Mouse (Mus musculus) gonadal fat pad, adult 2 months (tissue): ENCODE data around the gene Uchl4. TPM values are rescaled to one million over a fixed set of nuclear protein-coding genes. Genes with fewer than 3 reads are reported as not detected.
A peak's percentile ranks its signal among the peaks of the same experiment; 100 is the strongest.
"Not testable (repeated sequence)": the region's sequence is repeated elsewhere in the genome, so short reads cannot be mapped to it uniquely, and the experiment has no call there.

ENCODE experiments used
- DNase-seq: peaks from one replicate; pipeline ENCODE4 v3.0.0-alpha.2; 2012; ENCODE audit warnings: low read depth
- polyA plus RNA-seq: library from polyadenylated mRNA; depleted of rRNA; stranded (reverse); fragments of >200 nt; gene quantifications from 2 replicates; pipeline ENCODE4 v1.2.3, GENCODE M21; 2012

Gene Uchl4
- polyA plus RNA-seq, 1 experiment: not detected

DNA sequence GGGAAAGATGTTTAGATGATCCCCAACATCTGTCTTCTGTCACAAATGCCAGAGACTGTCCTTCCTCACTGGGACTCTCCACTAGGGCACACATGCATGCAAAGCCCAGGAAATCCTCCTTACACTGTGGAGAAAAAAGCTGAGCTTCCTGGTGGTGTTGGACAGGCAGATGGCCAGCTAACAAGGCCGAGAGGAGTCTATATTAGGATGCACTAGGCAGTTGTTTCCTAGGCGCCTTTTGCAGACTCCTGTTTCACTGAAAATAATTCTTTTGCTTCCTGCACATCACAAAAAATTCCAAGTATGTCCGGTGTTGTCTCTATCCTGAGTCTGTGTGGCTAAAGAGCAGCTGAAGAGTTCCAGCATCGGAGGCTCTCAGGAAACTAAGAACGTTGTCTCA lies 3.8 kb upstream of the Uchl4 start:
- DNase-seq: no peak

DNA sequence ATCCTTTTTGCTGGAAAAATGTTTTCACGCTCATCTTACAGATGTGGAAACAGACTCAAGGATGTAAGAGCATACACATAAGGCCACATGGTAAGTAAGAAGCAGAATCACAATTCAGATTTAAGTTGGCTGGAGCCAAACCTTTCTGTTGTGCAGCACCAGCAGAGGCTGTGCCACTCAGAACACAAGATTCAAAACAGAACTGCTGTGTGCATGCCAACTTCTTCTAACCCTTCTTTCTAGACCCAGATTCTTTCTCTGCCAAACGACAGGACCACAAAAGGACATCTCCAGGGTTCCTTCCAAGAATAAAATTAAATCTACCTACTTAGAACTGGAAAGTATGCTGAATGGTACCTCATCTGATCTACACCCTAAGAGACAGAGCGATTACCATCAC lies 3.3 kb upstream of the Uchl4 start:
- no peak for DNase-seq

DNA sequence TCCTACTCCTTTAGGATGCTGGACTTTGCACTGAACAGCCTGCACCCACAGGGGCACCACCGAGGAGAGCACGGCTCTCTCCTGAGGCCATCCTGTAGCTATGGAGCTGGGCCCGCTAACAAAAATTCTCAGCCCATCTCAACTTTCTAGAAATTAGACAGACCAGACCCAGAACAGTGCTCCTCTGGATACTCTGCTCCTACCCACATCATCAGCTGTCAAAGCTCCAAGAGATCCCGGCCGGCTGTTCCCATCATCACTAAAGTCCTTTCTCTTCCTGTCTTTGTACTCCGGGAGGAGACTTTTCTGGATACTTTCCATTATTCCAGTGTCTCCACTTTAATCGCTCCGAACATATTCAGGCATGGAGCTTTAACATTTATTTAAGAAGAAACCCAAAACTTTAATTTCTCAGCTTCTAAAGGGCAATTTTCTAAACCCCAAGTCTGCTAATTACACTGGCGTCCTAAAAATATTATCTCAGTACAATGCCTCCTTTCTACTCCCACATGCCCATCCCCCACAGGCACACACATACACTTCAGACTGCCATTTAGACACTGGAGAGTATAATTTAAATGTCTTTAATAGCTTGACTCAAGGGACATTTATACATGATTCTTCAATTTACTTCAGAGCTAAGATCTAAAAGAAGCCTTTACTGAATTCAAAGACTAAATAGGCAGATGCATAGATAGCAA lies 2.6 kb upstream of the Uchl4 start:
- DNase-seq: no peak

DNA sequence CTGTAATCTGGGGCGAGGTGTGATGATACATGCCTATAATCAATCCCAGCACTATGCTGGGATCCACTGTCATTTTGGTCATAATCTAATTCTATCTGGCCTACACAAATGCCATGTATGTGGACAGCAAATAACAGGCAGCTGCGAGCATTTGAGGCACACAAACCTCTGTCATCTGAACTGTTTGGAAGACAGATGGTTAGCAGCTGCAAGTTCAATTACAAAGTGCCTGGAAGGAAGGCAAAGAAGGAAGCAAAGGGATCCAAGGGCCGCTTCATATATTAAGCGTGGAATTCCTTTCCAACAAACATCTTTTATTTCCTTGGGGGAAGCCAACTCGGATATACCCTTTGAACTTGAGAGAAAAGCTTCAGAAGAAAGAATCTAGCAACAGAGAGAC lies 1.3 kb upstream of the Uchl4 start:
- DNase-seq: no peak

DNA sequence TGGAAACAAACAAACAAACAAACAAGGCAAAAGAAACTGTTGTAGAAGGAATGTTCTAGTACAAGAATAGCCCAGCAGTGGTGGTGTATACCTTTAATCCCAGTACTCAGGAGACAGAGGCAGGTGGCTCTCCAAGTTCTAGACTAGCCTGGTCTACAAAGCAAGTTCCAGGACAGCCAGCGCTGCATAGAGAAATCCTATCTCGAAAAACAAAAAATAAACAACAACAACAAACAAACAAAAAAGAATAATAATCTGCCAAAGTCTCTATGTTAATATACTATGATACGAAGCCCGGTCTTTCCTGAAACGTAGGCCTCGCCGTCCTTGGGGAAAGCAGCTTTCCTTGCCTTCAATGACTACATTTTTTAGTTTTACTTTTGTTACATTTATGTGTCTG lies 1.1 kb downstream of the Uchl4 start:
- DNase-seq: no peak

DNA sequence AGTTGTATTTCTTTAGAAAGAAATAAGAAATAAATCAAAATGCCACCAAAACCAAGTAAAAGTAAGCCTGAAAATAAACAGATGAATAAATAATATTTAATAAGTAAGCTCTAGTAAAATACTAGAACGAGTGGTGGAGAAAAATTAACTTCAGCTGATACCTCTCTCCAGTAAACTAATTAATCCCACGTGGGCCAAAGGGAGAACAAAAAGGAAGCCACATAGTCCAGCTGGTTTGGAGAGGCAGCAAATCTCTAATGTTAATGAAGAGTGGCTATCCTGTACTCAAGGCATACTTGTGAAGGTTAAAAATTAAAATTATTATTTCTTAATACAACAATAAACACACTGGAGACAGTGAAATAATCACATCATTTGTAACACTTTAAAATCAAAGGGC lies 5.1 kb downstream of the Uchl4 start:
- no peak for DNase-seq

DNA sequence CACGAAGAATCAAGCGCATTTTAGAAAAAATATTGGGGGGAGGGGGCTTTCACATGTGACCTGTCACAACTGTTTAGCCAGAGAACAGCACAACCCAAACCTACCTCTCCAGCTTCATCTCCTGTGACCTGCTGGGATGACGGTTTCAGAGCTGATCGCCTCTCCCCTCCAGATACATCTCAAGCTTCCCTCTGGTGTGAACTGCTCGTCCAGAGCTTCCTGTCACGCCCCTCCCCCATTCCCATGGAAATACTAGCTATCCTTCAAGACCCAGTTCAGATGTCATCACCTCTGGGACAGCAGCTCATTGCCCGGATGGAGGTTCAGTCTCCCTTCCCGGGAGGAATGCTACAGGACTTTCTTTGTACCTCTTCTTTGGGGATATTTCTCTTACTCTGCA lies 5.7 kb downstream of the Uchl4 start:
- no peak for DNase-seq

DNA sequence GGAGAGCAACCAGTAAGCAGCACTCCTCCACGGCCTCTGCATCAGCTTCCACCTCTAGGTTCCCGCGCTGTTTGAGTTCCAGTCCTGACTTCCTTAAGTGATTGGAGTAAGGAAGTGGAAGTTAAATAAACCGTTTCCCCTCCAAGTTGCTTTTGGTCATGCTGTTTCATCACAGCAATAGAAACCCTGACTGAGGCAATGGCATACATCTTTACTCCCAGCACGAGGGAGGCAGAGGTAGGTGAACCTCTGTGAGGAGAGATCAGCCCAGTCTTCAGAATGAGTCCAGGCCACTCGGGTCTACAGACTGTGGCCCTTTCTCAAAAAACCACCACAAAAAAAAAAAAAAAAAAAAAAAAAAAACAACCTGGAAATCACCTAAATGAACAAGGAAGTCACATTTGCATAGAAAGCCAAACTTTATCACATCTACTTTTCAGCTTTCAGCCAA lies 7.4 kb downstream of the Uchl4 start:
- DNase-seq: no peak

DNA sequence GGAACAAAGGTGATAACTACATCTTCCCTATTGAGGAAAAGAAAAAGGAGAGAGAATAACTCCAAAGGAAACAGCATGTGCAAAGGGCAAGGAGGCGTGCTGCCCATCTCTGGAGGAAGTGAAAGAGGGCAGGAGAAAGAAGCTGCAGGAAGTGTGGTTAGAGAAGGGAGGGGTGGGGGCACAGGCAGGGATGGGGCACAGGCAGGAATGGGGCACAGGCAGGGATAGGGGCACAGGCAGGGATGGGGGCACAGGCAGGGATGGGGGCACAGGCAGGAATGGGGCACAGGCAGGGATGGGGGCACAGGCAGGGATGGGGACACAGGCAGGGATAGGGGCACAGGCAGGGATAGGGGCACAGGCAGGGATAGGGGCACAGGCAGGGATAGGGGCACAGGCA lies 14.4 kb downstream of the Uchl4 start:
- DNase-seq: no peak

DNA sequence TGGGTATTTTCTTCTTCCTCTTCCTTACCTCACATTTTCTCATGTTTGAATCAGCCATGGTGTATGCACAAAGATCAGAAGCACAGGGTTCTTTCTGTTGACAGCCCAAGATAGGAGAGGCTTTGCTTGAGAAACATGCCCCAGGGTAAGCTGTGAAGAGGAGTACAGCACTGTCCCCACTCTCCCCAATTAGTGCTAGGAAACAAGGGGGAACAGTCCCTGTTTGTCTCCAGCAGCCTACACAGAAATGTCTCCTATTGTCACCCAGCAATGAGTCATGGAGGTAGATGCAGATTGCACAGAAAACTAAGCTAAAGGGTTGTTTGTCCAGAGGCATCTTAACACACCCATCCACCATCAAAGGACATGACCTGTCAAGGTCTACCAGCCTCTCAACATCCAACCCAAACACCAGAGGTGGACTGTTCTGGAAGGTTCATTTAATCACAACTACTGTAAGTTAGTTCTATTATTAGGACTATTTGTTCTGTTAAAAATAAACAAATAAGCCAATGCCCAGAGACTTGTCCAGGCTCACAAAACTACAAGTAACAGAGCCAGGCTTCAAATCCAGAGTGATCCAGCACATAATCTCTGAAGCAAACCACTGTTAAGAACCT lies 15.2 kb downstream of the Uchl4 start:
- no peak for DNase-seq

DNA sequence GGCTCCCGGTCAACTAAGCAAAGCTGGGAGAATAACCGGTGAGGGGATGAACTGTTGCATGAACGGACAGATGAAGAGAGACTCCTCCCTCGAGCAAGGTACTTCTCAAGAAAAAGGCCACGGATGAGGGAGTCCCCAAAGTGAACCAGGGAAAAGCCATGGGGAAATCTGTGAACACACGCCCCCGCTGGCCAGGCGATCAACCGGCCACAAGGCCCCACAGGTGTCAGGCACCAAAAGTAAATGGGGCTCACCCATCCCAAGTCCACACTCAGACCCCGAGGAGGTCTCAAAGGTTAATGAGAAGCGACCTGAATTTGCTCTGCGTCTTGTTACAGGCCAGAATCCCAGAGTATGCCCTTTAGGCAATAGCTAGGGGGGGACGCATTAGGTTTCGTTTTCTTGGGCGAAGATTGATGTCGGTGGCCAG lies 17.6 kb downstream of the Uchl4 start:
- no peak for DNase-seq

DNA sequence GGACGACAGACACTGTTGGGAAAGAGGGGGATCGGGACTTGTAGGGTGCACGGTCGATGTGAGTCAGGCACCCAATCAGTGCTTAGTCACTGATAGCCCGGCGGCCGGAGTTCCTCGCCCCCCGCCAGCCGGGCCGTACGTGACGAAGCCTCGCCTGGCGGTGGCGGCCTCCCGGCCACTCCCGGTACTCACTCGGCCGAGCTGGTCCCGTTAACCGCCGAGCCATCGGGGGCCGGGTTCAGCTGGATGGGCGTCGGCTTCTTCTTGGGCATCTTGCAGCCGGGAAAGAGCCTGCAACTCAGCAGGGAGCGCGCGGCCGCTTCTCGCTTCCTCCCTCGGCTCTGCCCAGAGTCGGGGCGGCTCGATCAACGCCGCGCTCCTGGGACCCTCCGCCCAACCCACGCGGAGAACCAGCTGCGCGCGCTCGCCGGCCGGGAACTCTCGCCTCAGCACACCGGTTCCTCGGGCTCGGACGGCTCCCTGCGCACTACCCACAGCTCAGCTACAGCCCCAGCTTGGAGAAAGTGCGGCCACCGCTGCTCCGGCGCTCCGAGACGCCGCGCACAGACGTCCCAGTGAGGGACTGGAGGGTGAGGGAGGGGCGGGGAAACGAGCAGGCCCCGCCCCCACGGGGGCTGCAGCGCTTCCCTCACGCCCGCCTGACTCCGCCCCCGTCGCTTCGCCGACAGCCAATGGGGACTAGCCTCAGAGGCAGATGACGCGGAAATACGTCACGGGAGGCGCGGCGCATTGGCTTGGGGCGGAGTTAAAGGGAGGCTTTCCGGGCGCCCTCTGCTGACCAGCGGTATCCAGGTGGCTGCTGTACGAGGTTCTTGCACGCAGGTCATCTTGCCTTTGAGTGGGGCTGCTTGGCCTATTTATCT lies 18.3 kb downstream of the Uchl4 start, which contains the start of gene Map2k1:
TSS of gene Map2k1 (minus strand) at position 611 of the 884 bp plus-strand sequence.
- peak; percentile 70 for DNase-seq

DNA sequence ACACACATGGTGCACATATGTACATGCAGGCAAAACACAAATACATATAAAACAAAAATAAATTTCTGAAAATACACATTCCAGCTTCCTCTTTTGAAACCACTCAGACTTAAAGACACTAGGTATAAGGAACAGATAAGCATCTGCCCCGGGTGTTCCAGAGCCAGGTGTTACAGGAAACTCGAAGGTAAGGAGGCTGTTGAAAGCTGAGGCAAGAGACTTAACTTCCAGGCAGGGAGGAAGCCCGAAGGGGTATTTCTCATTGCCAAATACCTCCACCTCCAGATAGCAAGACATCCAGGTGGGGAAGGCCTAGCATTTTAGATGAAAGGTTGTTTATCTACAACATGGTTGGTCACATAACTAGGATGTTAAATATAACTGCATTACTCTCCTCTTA lies 20.4 kb downstream of the Uchl4 start:
- DNase-seq: peak; percentile 54

DNA sequence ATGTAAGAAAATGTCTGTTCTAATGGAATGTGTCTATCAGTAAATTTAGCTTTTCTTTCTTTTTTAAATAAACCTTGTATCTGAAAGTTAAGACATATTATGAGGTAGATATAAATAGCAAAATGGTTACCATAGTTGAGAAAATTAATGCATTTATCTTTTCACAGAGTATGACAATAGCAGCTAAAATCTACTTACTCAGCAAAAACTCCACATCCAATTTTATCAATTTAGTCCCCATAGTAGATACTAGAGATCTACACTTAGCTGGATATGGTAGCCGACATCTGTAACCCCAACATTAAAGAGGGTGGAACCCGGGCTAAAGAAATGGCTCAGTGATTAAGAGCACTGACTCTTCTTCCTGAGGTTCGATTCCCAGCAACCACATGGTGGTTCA lies 21.2 kb downstream of the Uchl4 start:
- DNase-seq: no peak

DNA sequence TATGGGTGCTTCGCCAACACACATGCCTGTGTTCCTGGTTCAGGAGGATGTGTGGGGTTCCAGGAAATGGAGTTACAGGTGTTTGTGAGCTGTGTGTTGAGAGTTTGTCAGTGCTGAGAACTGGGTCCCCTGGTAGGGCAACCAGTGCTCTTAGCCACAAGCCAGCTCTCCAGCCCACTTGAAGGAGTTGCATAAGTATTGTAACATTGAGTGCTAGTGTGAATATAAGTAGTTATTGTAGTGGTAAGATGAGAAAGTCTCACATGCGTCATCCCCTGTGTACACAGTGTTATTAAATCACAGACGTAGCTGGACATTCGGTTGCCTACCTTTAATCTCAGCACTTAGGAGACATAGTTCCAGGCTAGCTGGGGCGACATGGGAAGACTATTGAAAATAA lies 24.9 kb downstream of the Uchl4 start:
- DNase-seq: no peak

DNA sequence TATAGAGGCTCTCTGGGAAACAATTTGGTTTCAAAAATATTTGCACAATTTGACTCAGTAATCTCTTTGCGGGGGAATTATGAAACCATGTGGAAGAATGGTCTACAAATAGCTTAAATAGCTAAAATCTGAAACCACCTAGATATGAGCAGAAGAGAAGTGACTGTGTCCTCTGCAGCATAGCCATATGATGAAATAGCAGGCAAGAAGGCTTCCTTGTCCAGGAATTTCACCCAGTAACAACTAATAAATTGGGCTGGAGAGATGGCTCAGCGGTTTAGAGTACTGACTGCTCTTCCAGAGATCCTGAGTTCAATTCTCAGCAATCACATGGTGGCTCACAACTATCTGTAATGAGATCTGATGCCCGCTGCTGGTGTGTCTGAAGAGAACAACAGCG lies 26.0 kb downstream of the Uchl4 start:
- no peak for DNase-seq

DNA sequence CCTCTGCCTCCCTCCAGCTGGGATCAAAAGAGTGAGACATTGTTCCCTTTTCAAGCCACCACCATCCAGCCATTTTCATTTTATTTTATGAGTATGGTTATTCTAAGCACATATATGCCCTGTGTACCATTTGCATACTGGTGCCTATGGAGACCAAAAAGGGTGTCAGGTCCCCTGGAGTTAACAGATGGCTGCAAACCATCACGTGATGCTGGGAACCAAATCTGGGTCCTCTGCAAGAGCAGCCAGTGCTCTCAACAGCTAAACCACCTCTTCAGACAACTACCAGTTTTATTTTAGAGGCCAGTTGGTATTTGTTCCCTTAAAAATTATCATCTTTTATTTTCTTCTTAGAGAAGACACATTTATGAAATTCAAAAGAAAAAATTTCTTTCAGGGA lies 29.8 kb downstream of the Uchl4 start:
- no peak for DNase-seq

DNA sequence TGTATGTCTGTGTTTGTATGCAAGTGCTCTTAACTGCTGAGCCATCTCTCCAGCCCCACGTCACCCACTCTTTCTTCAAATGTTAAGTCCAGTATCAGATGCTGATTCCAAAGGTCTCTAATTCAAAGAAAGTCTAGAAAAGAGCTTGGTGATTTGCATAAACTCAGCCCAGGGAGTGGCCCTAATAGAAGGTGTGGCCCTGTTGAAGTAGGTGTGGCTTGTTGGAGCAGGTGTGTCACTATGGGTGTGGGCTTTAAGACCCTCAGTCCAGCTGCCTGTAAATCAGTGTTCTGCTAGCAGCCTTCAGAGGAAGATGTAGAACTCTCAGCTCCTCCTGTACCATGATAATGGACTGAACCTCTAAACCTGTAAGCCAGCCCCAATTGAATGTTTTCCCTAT lies 32.2 kb downstream of the Uchl4 start:
- DNase-seq: no peak

DNA sequence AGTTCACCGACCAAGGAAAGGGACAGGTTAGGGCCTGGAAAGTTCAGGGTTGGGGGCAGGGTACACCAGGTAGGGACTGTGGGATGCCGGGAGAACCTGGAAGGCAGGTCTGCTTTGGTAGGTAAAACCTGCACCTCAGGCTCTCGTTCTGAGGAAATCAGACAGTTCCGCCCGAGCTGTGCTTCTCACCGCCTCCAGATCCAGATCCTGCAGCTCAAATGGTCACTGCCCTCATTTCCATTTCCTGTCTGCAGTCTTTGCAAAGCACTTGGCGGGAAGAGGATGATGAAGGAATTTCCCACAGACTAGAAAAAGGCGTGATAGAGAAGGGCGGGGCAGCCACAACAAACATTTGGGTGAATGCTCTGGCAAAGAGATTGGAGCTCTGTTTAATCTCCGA lies 33.2 kb downstream of the Uchl4 start:
- DNase-seq: no peak

DNA sequence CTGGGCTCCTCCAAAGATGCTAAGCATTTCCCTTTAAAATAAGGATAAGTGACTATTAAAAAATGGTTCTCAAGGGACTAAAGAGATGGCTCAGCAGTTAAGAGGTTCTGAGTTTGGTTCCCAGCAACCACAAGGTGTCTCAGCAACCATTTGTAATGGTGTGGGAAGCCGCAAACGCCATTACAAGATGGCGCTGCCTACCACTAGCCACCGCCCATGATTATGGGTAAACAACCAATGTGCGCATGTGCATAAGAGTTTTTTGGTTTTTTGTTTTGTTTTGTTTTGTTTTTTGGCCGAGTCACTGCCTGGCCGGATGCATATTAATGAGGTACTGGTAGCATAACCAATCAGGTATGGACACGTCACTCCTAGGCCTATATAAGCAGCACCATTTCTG lies 33.8 kb downstream of the Uchl4 start:
- DNase-seq: not testable (repeated sequence)

DNA sequence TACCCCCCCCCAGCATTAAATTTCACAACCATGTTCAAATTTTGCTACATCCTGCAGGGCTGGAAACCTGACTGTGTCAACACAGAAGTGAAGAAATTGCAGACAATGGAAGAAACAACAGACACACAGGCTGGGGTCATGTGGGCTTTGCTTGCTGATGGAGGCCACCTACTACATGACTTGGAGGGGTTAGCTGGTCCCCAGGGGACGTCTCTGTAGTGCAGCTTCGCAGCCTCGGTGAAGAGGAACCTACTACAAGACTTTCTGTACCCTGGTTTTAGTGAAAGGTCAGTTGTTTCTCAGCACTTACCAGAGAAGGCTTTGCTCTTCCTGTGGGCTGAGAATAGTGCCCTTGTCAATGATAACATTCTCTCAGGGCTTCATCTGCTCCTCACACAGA lies 36.2 kb downstream of the Uchl4 start:
- no peak for DNase-seq

DNA sequence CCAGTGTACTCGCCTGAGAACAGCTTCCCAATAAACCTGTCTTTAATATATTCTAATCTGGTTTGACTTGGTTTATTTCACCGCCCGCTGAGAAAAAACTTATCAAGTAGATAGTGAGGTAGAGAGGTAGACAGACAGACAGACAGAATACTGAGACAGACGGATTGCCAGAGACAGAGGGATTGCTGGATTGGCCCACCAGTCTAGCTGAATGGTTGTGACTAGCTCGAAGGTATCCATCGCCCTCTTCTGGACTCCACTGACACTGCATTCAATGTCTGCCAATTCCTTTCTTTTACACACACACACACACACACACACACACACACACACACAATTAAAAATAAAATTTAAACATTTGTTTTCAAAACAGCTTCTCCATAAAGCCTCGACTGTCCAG lies 37.6 kb downstream of the Uchl4 start:
- no peak for DNase-seq

DNA sequence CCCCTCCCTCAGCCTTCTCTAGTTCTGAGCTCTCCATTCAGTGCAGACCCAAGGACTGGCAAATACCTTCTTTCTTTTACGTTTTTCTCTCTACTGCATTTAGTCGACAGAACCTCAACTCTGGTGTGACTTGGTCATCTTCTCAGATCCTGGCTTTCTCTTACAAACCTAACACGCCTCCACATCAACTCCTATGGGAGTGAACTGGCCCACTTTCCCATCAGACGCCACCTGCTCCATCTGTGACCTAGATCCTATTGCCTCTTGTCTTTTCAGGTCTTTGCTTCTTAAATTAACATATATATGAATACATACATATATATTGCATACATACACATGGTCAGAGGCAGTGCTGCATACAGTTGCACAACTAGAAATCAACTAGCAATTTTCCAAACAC lies 38.8 kb downstream of the Uchl4 start:
- DNase-seq: no peak
